Mouse (Mus musculus): ENCODE results near the gene Defa20.
"Not testable (repeated sequence)": the region's sequence is repeated elsewhere in the genome, so short reads cannot be mapped to it uniquely, and the experiment has no call there.

Defa20 gene

GRCm38 (mm10) chr8:21508958-21509357 lies at the start of gene Defa20:
Defa20 (plus strand) TSS chr8:21509258.
- not testable (repeated sequence) for DNase-seq

- not testable (repeated sequence) for DNase-seq
These were observed 19.7 kb downstream of the Defa20 start, which contains the start of gene Defa32 for GRCm38 (mm10) chr8:21528732-21529131. Defa32 (plus strand) TSS chr8:21529032.
